In the genomic region with DNA sequence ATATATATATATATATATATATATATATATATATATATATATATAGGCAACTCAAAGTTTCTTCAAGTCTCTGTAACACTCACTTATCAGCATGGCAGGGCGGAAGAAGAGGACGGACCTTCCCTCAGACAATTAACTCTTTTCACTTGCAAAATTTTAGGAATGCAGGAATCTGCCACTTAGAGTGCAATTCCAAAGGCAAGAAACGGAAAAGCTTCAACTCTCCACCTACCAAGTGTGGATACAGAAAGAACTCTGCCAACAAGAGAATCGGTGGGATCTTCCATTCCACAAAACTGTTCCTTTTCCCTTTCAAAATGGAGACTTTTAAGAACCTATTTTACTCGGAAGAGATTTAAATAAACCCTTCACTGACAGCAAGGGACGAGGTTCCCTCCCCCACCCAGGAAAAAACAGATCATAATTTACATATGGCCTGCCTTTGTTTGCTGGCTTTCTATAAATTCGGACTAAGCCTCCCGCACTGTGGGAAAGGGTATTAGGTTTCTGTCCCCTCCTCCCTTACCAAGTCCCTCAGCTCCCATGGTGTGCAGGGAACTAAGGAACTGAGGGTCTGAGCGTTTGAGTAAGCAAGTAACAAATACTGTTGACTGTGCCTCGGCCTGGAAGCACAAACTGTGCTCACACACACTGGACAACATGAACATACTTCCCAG, we compare ENCODE assay signal across 10 mouse cellular contexts. TPM values are rescaled to one million over a fixed set of nuclear protein-coding genes. Genes with fewer than 3 reads are reported as not detected.
DNase-seq lines count a peak whose midpoint lies in the region; ATAC-seq and TF ChIP-seq lines count a peak whose summit lies in the region.
"Had no signal": no experiment of that assay in that cellular context is flagged by ENCODE, and none has a peak within 500 bp of the region (broad histone marks: within the 10 kb centered on the region; RNA-seq: fewer than 3 reads in every experiment).

No protein-coding gene starts in this region.

- TF ChIP-seq POLR2A in olfactory bulb, adult 2 months (IDR thresholded peaks at IDR 0.05; ENCODE audit: insufficient read depth, low read depth, low read length), result no peak

- intact Hi-C loops in heart, postnatal 14 days (cut with DNase I), result no loop called here

- no peak for DNase-seq in heart, embryonic 10.5 days (ENCODE audit: low spot score)
- DNase-seq in heart, postnatal 14 days, result no peak
- DNase-seq in lung, postnatal 14 days, result no peak
- no peak for DNase-seq in right cerebral cortex, postnatal 14 days
- no peak for DNase-seq in spleen, postnatal 36 days (ENCODE audit: low spot score in 2 of 2)
- DNase-seq: B cell, adult 2 months; thymus, adult 18-20 months had no signal

- peaks cover 33% of the 10 kb centered on the region for H3K4me1 ChIP-seq in heart, embryonic 10.5 days
- peaks cover 23% of the 10 kb centered on the region for H3K4me1 ChIP-seq in lung, embryonic 16.5 days (replicated peaks; ENCODE audit: control insufficient read depth, insufficient read depth, low read length)
- H3K4me1 ChIP-seq in forebrain, embryonic 16.5 days (replicated peaks; ENCODE audit: control insufficient read depth, insufficient read depth, low read length), result peaks cover 11% of the 10 kb centered on the region
- peaks cover 14% of the 10 kb centered on the region for H3K4me1 ChIP-seq in olfactory bulb, adult 2 months (ENCODE audit: control insufficient read depth, insufficient read depth, low read length)

- H3K9ac ChIP-seq in lung, embryonic 16.5 days (ENCODE audit: low read length), result peak overlapping the region; percentile 37; the same call in 1 of the 2 replicates
- peak overlapping the region; percentile 22; the same call in 1 of the 2 replicates for H3K9ac ChIP-seq in forebrain, embryonic 16.5 days (replicated peaks; ENCODE audit: low read depth, low read length)

- H3K4me2 ChIP-seq in lung, embryonic 16.5 days (ENCODE audit: low read depth, low read length), result peak overlapping the region; percentile 40
- H3K4me2 ChIP-seq in forebrain, embryonic 16.5 days (ENCODE audit: low read length), result no peak overlapping the region

- H3K4me3 ChIP-seq in heart, embryonic 10.5 days, result no peak overlapping the region
- peak overlapping the region; percentile 18; the same call in 1 of the 2 replicates for H3K4me3 ChIP-seq in lung, embryonic 16.5 days (ENCODE audit: low read length)
- H3K4me3 ChIP-seq in forebrain, embryonic 16.5 days (replicated peaks; ENCODE audit: low read length), result no peak overlapping the region
- H3K4me3 ChIP-seq in olfactory bulb, adult 2 months (ENCODE audit: insufficient read depth, low read depth, low read length), result no peak overlapping the region

- no peaks in the 10 kb centered on the region for H3K9me3 ChIP-seq in heart, embryonic 10.5 days
- H3K9me3 ChIP-seq in lung, embryonic 16.5 days (ENCODE audit: control insufficient read depth, low read length), result no peaks in the 10 kb centered on the region
- no peaks in the 10 kb centered on the region for H3K9me3 ChIP-seq in forebrain, embryonic 16.5 days (ENCODE audit: control insufficient read depth, low read length)

- TF ChIP-seq CTCF in olfactory bulb, adult 2 months (IDR thresholded peaks at IDR 0.05; ENCODE audit: insufficient read depth, low read depth, low read length), result no peak

- peak; percentile 55; the same call in 1 of the 2 replicates for ATAC-seq in lung, embryonic 16.5 days (ENCODE audit: low read depth)
- no peak for ATAC-seq in forebrain, embryonic 16.5 days

- peaks cover 21% of the 10 kb centered on the region for H3K36me3 ChIP-seq in heart, embryonic 10.5 days
- H3K36me3 ChIP-seq in lung, embryonic 16.5 days (ENCODE audit: control insufficient read depth, insufficient read depth, low read length), result peaks cover 16% of the 10 kb centered on the region
- H3K36me3 ChIP-seq in forebrain, embryonic 16.5 days (ENCODE audit: control insufficient read depth, insufficient read depth), result peaks cover 12% of the 10 kb centered on the region

- no peaks in the 10 kb centered on the region for H3K27me3 ChIP-seq in heart, embryonic 10.5 days (ENCODE audit: insufficient read depth, poor library complexity, severe bottlenecking)
- H3K27me3 ChIP-seq in lung, embryonic 16.5 days (ENCODE audit: control insufficient read depth, insufficient read depth, low read depth, low read length), result no peaks in the 10 kb centered on the region
- no peaks in the 10 kb centered on the region for H3K27me3 ChIP-seq in forebrain, embryonic 16.5 days (replicated peaks; ENCODE audit: control insufficient read depth, insufficient read depth, low read length)

- H3K27ac ChIP-seq in heart, embryonic 10.5 days, result peak overlapping the region; percentile 17; the same call in 1 of the 2 replicates
- peak overlapping the region; percentile 70 for H3K27ac ChIP-seq in lung, embryonic 16.5 days (ENCODE audit: low read length)
- peak overlapping the region; percentile 6 for H3K27ac ChIP-seq in forebrain, embryonic 16.5 days (ENCODE audit: low read length)
- H3K27ac ChIP-seq in olfactory bulb, adult 2 months (ENCODE audit: insufficient read depth, low read depth, low read length), result 0 out of 2 replicates have a peak overlapping the region, but pooled peaks have one; percentile 40

- 29% methylated on average over 10 of the region's 10 CpGs for WGBS in heart, embryonic 10.5 days
- 14% methylated on average over 10 of the region's 10 CpGs for WGBS in lung, embryonic 16.5 days
- 16% methylated on average over 10 of the region's 10 CpGs for WGBS in forebrain, embryonic 16.5 days
- WGBS in olfactory bulb, adult 2 months, result 18% methylated on average over 10 of the region's 10 CpGs

RNA-seq across cellular contexts. Expression of a gene that starts 17.9 kb away (rescaled TPM):
- 19.1 and 25.5 TPM in 2 replicates for polyA plus RNA-seq in heart, embryonic 10.5 days (2016; fragmentation: Nextera tagmentation; extraction: Ambion mirVana)
- 10 to 100 TPM; 34.8 to 38.6 TPM for total RNA-seq in heart, postnatal 14 days (2021)
- polyA plus RNA-seq in lung, embryonic 16.5 days (2015; fragmentation: Nextera tagmentation; extraction: Ambion mirVana), result 28.2 and 29.9 TPM in 2 replicates
- 33.2 and 38.8 TPM in 2 replicates for polyA plus RNA-seq in forebrain, embryonic 16.5 days (2015; fragmentation: Nextera tagmentation; extraction: Ambion mirVana)
- polyA plus RNA-seq in olfactory bulb, adult 2 months (2012; ENCODE audit: insufficient read depth, insufficient read length, low replicate concordance, missing spikeins), result 76.8 TPM in 1 of 2 replicates, not detected in the other

Comparison
In these comparisons a context has a peak if more than half of its experiments do, and no peak if none do; other contexts are left out.
1. H3K27ac ChIP-seq: peak in every context shown above with its lines; median percentile 70 in lung, embryonic 16.5 days; 40 in olfactory bulb, adult 2 months; 17 in heart, embryonic 10.5 days; 6 in forebrain, embryonic 16.5 days.